Mouse (Mus musculus) embryonic facial prominence, embryonic 11.5 days (tissue): ENCODE measurements at regions not wholly inside any gene's neighbourhood (a gene's known extent, or its start where the extent isn't known, plus 50 kb on each side); places are given as distances from the start of the nearest gene placed in this dataset.

Source experiments
- ATAC-seq: fragments of 200-750 bp; cut with Nextera tagmentation; replicated peaks from 2 replicates; pipeline ENCODE4 v1.8.0; 2017; ENCODE audit warnings: low read depth; ENCODE audit not compliant: insufficient number of reproducible peaks, low FRiP score, low TSS enrichment
- DNase-seq: peaks from one replicate; pipeline ENCODE4 v3.0.0-alpha.2; 2015; ENCODE audit warnings: low spot score
- H3K27ac ChIP-seq: fragments of 300-500 bp; sonication (generic); replicated peaks from 2 replicates; pipeline ENCODE4 v1.5.1; 2014; ENCODE audit warnings: mild to moderate bottlenecking, low read depth, low read length, control low read depth
- H3K27me3 ChIP-seq: fragments of 300-500 bp; sonication (generic); 2 replicates; pipeline ENCODE4 v1.6.1; 2014; ENCODE audit warnings: mild to moderate bottlenecking, low read length, moderate library complexity, mixed read lengths; ENCODE audit not compliant: control insufficient read depth, insufficient read depth
- H3K36me3 ChIP-seq: fragments of 300-500 bp; sonication (generic); replicated peaks from 2 replicates; pipeline ENCODE4 v1.6.1; 2014; ENCODE audit warnings: low read depth, mild to moderate bottlenecking, low read length, moderate library complexity, mixed read lengths; ENCODE audit not compliant: control insufficient read depth, insufficient read depth
- H3K4me1 ChIP-seq: fragments of 300-500 bp; sonication (generic); 2 replicates; pipeline ENCODE4 v1.6.1; 2014; ENCODE audit warnings: low read length, mixed read lengths; ENCODE audit not compliant: control insufficient read depth, insufficient read depth
- H3K4me2 ChIP-seq: fragments of 300-500 bp; sonication (generic); 2 replicates; pipeline ENCODE4 v1.6.1; 2014; ENCODE audit warnings: low read depth, mild to moderate bottlenecking, control low read depth, low read length, moderate library complexity
- H3K4me3 ChIP-seq: fragments of 300-500 bp; sonication (generic); 2 replicates; pipeline ENCODE4 v1.5.1; 2014; ENCODE audit warnings: low read depth, low read length, control low read depth
- H3K9ac ChIP-seq: fragments of 300-500 bp; sonication (generic); replicated peaks from 2 replicates; pipeline ENCODE4 v1.6.1; 2014; ENCODE audit warnings: mild to moderate bottlenecking, control low read depth, low read length
- H3K9me3 ChIP-seq: fragments of 300-500 bp; sonication (generic); replicated peaks from 2 replicates; pipeline ENCODE4 v1.6.1; 2016; ENCODE audit warnings: mild to moderate bottlenecking, low read length, inconsistent platforms, mixed read lengths; ENCODE audit not compliant: control insufficient read depth
- WGBS: fragments of 180-500 bp; shearing (Covaris S2); extraction: QIAGEN DNeasy Blood & Tissue Kit; methylation state at CpG from one replicate; pipeline ENCODE4 v1.1.7; 2014; 5-methylcytosine and 5-hydroxymethylcytosine counted together

DNA sequence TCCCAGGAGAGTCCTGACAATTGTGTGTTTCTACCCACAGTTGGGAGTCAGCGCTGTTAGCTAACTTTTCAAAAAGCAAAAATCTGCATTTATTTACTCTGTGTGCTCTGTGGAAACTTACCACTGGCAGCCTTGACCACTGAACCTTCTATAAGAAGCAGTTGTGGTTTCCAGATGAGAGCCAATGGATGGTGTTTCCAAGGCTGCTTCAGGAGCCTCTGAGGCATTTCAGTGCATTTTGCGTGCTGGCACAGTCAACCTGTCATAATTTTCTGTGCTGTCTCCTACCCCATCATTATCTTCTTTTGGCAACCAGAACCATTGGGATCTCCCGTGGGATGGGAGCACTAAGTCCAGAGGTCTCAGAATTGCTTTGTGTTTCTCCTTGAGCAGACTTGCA lies 60.3 kb downstream of the 4930544G11Rik start:
- no peak overlapping the region for H3K4me2 ChIP-seq
- DNase-seq (no peak), ATAC-seq (no peak)
- H3K4me1 ChIP-seq = no peaks in the 10 kb centered on the region
- no peaks in the 10 kb centered on the region for H3K27me3 ChIP-seq
- no peaks in the 10 kb centered on the region for H3K36me3 ChIP-seq
- no peak overlapping the region for H3K27ac ChIP-seq
- H3K4me3 ChIP-seq = no peak overlapping the region
- H3K9ac ChIP-seq = no peak overlapping the region
- H3K9me3 ChIP-seq = no peaks in the 10 kb centered on the region
- 90% methylated on average over 3 of the region's 3 CpGs for WGBS

DNA sequence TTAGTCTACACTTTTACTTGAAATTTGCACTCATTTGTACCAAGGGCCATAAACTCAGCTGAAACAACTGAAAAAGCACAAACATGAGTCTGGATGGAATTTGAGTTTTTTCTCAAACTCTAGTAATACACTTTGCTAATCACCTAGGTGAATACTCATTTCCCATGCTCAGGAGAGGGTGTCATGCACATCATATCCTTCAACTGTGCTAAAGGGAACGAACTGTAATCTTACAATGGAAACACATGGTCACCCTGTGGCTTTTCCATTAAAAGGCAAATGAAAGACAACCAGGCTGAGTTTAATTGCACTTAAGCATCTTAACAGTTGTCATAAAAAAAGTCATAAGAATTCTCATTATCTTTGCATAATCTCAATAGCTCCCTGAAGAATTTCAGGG lies 71.1 kb downstream of the 4930544G11Rik start:
- Histone ChIP-seq H3K9ac (no peak overlapping the region), H3K4me3 (no peak overlapping the region), H3K9me3 (no peaks in the 10 kb centered on the region), H3K27ac (no peak overlapping the region), H3K27me3 (no peaks in the 10 kb centered on the region), H3K36me3 (no peaks in the 10 kb centered on the region), H3K4me2 (no peak overlapping the region), H3K4me1 (no peaks in the 10 kb centered on the region)
- DNase-seq = no peak
- ATAC-seq = no peak
- WGBS = 75% methylated on average over 1 of the region's 1 CpGs

DNA sequence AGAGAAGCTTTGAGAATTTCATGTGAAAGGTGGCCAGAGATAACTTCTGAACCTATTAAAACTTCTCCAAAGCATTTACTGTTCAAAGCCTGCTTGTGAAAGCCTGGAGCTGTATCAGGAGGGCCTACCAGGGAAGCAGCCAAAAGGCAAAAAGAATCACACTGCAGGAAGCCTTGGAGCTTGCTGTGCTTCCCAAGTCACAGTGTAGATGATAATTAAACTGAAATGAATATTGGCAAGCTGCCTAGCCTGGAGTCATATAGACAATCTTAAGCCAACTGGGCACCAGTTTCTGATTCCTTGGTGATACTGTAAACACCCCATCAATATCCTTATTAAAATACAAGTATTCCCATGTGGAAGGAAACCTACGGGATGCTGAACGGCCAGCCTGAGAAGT lies 84.4 kb downstream of the 4930544G11Rik start:
- no peaks in the 10 kb centered on the region for H3K27me3 ChIP-seq
- H3K9ac ChIP-seq = no peak overlapping the region
- ATAC-seq (no peak), DNase-seq (no peak)
- H3K4me3 ChIP-seq = no peak overlapping the region
- H3K4me2 ChIP-seq = no peak overlapping the region
- no peaks in the 10 kb centered on the region for H3K9me3 ChIP-seq
- 83% methylated on average over 2 of the region's 2 CpGs for WGBS
- H3K4me1 ChIP-seq = no peaks in the 10 kb centered on the region
- no peak overlapping the region for H3K27ac ChIP-seq
- H3K36me3 ChIP-seq = no peaks in the 10 kb centered on the region

DNA sequence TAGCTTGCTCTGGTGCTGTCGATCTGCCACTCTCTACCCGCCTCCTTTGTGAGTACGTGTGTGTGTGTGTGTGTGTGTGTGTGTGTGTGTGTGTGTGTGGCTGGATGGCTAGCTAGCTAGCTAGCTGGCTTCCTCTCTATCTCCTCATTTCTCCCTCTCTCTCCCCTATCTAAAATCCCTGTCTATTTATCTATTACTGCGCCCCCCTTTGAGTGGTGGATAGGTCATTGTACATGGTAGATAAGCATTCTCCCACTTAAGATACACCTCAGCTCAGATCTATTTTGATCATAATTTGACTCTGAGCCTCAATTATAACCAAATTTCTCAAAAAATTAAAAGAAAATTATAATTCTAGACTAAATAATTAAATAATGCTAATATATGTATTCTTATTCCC lies 99.4 kb downstream of the 4930544G11Rik start:
- ATAC-seq = no peak
- no peaks in the 10 kb centered on the region for H3K9me3 ChIP-seq
- H3K27ac ChIP-seq = no peak overlapping the region
- H3K4me2 ChIP-seq = no peak overlapping the region
- no peaks in the 10 kb centered on the region for H3K36me3 ChIP-seq
- H3K4me1 ChIP-seq = no peaks in the 10 kb centered on the region
- H3K9ac ChIP-seq = no peak overlapping the region
- WGBS = 84% methylated on average over 4 of the region's 4 CpGs
- H3K4me3 ChIP-seq = no peak overlapping the region
- DNase-seq = no peak
- no peaks in the 10 kb centered on the region for H3K27me3 ChIP-seq

GRCm38 (mm10) chr6:66052386-66052785 lies 100.0 kb downstream of the 4930544G11Rik start:
- ATAC-seq = no peak; the same call in 1 of the 2 replicates
- DNase-seq = no peak
- Histone ChIP-seq H3K36me3 (no peaks in the 10 kb centered on the region), H3K27ac (no peak overlapping the region), H3K4me1 (no peaks in the 10 kb centered on the region), H3K4me3 (no peak overlapping the region), H3K9me3 (no peaks in the 10 kb centered on the region), H3K27me3 (no peaks in the 10 kb centered on the region), H3K4me2 (no peak overlapping the region), H3K9ac (no peak overlapping the region)

DNA sequence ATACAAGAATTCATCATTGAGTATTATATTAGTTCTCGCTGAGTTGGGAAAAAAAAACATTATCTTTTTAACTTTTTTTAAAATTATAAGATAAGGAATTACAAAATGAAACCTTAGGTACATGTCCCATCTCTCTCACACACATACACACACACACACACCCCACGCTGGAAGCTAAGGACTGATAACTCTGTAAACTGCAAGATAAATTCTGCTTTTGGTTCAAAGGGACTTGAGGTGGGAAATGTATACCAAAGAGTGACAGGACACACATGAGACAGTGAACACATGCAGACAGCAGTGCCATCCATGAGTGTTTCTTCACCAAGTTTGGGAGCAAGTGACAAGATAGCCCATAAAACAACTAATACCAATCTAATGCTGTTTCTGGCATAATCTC lies 100.8 kb downstream of the 4930544G11Rik start:
- Histone ChIP-seq H3K27ac (no peak overlapping the region), H3K4me2 (no peak overlapping the region), H3K27me3 (no peaks in the 10 kb centered on the region), H3K36me3 (no peaks in the 10 kb centered on the region), H3K9ac (no peak overlapping the region), H3K4me1 (no peaks in the 10 kb centered on the region), H3K9me3 (no peaks in the 10 kb centered on the region), H3K4me3 (no peak overlapping the region)
- ATAC-seq = no peak
- 86% methylated on average over 2 of the region's 2 CpGs for WGBS
- DNase-seq = no peak

GRCm38 (mm10) chr6:66068874-66069273 lies 116.5 kb downstream of the 4930544G11Rik start:
- DNase-seq (no peak), ATAC-seq (no peak)
- Histone ChIP-seq H3K9me3 (no peaks in the 10 kb centered on the region), H3K4me1 (no peaks in the 10 kb centered on the region), H3K27ac (no peak overlapping the region), H3K36me3 (no peaks in the 10 kb centered on the region), H3K9ac (no peak overlapping the region), H3K4me2 (no peak overlapping the region), H3K4me3 (no peak overlapping the region), H3K27me3 (no peaks in the 10 kb centered on the region)
- WGBS = 69% methylated on average over 2 of the region's 2 CpGs

DNA sequence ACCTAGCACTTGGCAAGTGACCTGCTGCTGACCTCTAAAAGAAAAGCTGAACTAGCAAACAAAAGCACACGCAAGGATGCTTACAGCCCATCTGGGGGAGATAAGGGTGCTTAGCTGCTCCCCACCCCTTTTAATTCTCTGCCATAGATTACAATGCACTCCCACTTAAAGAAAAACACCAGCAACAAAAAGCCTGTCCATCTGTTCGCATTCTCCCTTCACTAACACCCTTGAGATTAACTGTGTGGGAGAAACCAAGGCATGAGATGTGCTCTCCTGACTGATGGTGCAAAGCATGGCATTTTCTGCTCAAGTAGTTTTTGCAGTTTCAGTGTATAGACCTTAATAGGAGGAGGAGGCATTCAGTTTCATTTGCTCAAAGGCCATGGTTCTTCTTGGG lies 125.0 kb downstream of the 4930544G11Rik start:
- Histone ChIP-seq H3K27ac (no peak overlapping the region), H3K4me3 (no peak overlapping the region), H3K4me1 (no peaks in the 10 kb centered on the region), H3K9me3 (no peaks in the 10 kb centered on the region), H3K36me3 (no peaks in the 10 kb centered on the region), H3K4me2 (no peak overlapping the region), H3K9ac (no peak overlapping the region), H3K27me3 (no peaks in the 10 kb centered on the region)
- ATAC-seq (peak; percentile 67; the same call in 1 of the 2 replicates), DNase-seq (peak; percentile 15)
- 33% methylated on average over 2 of the region's 2 CpGs for WGBS
